Mouse (Mus musculus) erythroblast, embryonic 14.5 days (primary cell): ENCODE measurements around the gene Smim24.

Experiments used
- GATA1 ChIP-seq: IDR thresholded peaks from 2 replicates; pipeline ENCODE4 v1.6.1; 2012; ENCODE audit warnings: low read length, inconsistent platforms, mixed read lengths
- TAL1 ChIP-seq: IDR thresholded peaks from 3 replicates; pipeline ENCODE4 v1.6.1; 2012; ENCODE audit warnings: low read length, inconsistent platforms, mixed read lengths

DNA sequence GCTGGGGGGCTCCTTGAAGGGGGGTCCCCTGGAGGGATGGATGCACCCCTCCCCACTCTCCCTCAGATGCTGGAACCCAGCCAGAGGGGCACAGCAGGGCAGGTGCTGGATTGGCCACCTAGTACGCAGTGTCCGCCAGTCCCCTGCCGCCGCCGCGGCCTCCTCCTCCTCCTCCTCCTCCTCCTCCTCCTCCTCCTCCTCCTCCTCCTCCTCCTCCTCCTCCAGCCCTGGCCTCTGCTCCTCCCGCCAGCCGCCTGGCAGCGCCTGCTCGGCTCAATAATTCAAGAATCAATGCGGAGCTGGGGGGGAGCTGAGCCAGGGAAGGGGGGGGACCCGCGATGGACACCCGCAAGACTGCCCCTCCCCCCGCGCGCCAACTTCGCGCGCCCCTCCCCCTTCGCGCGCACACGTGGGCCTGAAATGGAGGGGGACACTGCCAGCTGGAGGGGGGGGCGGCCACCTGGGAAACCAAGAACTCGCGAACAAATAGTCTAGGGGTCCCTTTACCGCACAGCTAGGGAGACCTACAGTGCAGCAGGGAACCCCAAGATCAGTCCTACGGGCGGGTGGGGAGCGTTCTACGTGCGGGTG lies 33.3 kb downstream of the Smim24 start:
- TF ChIP-seq GATA1 (no peak), TAL1 (no peak)
